Mouse (Mus musculus): ENCODE measurements around the gene Stk10. TPM values are rescaled to one million over a fixed set of nuclear protein-coding genes. Genes with fewer than 3 reads are reported as not detected.

The Stk10 gene
- polyA plus RNA-seq, 1 experiment from 2014 or later: 2.0 TPM

DNA sequence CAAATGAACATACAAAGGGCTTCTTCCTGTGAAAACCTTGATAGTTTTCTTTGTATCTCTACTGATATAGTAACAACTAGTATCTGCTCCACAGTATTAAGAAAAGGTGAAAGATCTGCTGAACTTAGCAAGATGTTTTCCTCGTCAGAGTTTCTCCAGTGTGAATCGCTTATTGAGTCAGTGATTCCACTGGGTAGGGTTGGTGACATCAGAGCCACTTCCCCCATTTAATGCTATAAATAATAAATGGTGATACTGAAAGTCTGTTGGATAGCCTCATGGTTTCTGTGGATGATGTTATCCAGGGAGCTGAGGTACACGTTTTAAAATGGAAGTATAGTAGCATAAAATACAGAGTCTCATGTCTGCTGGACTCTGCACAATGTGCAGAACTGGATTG is 110.9 kb downstream of the Stk10 start:
- Histone ChIP-seq H3K4me3 (ENCODE audit: low read depth, low read length) (peak overlapping the region; percentile 96), H3K9ac (ENCODE audit: low read length) (peak overlapping the region; percentile 98; the same call in 1 of the 2 replicates), H3K36me3 (ENCODE audit: control insufficient read depth, insufficient read depth, low read length) (no peaks in the 10 kb centered on the region), H3K4me1 (ENCODE audit: control insufficient read depth, insufficient read depth, low read length) (peaks cover 9% of the 10 kb centered on the region), H3K27ac (replicated peaks; ENCODE audit: low read depth, low read length) (peak overlapping the region; percentile 96; the same call in 1 of the 2 replicates), H3K4me2 (ENCODE audit: low read depth, severe bottlenecking) (peak overlapping the region; percentile 79), H3K27me3 (ENCODE audit: control insufficient read depth, insufficient read depth, low read length) (no peaks in the 10 kb centered on the region), H3K9me3 (ENCODE audit: control insufficient read depth, low read length) (no peaks in the 10 kb centered on the region)
- DNase-seq (ENCODE audit: low spot score): no peak
- 53% methylated on average over 3 of the region's 3 CpGs for WGBS
- ATAC-seq (ENCODE audit: insufficient number of reproducible peaks, low FRiP score, low TSS enrichment, low read depth): no peak

DNA sequence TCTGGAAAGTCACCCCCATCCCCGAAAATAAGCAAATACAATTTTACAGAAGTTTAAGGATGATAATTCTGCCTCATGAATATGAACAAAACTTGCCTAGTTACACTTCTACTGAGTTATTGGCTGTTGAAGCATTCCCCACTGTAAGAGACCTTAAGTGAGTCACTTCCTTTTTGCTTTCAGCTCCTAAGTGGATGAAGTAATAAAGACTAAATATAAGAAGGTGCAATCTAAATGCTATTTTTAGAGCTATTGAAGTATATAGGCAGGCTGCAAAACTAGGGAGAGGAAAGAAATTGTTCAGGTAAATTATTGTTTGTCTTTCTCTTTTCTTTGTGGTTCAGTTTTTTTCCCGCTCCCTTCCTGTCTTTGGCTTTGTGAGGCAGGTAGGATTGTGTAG is 114.2 kb downstream of the Stk10 start:
- no peak overlapping the region for H3K9ac ChIP-seq (ENCODE audit: low read length)
- H3K27me3 ChIP-seq (ENCODE audit: control insufficient read depth, insufficient read depth, low read length): no peaks in the 10 kb centered on the region
- H3K4me3 ChIP-seq (ENCODE audit: low read depth, low read length): no peak overlapping the region
- H3K4me2 ChIP-seq (ENCODE audit: low read depth, severe bottlenecking): no peak overlapping the region
- ATAC-seq (ENCODE audit: insufficient number of reproducible peaks, low FRiP score, low TSS enrichment, low read depth) (no peak), DNase-seq (ENCODE audit: low spot score) (no peak)
- H3K4me1 ChIP-seq (ENCODE audit: control insufficient read depth, insufficient read depth, low read length): peaks cover 6% of the 10 kb centered on the region; the same call in 1 of the 2 replicates
- no peaks in the 10 kb centered on the region for H3K9me3 ChIP-seq (ENCODE audit: control insufficient read depth, low read length)
- H3K27ac ChIP-seq (replicated peaks; ENCODE audit: low read depth, low read length): no peak overlapping the region
- 87% methylated on average over 2 of the region's 2 CpGs for WGBS
- H3K36me3 ChIP-seq (ENCODE audit: control insufficient read depth, insufficient read depth, low read length): no peaks in the 10 kb centered on the region

DNA sequence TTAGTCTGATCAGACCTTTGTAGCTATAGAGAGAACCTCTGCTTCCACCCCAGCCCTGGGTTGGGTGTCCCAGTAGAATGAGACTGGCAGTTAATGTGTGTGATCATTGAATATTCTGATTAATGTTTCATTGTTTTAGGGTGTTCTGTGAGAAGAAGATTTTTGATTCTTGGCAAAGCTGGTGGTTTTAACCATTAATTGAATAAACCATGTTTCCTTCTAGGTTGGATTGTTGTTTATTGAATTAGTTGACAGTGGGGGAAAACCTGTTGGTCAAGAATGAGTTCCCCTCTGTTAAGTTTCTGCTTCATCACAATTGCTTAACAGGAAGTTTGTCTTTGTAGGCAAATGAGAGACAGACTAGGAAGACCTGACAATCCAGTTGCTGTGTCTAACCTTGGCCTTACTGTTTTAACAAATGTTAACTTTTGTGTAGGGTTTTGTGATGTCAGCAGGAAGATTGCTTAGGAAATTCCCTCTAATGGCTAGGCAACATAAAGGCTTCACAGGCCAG is 117.2 kb downstream of the Stk10 start:
- no peak overlapping the region for H3K9ac ChIP-seq (ENCODE audit: low read length)
- H3K27ac ChIP-seq (replicated peaks; ENCODE audit: low read depth, low read length): no peak overlapping the region
- H3K4me3 ChIP-seq (ENCODE audit: low read depth, low read length): no peak overlapping the region
- ATAC-seq (ENCODE audit: insufficient number of reproducible peaks, low FRiP score, low TSS enrichment, low read depth) (no peak), DNase-seq (ENCODE audit: low spot score) (no peak)
- H3K27me3 ChIP-seq (ENCODE audit: control insufficient read depth, insufficient read depth, low read length): no peaks in the 10 kb centered on the region
- H3K9me3 ChIP-seq (ENCODE audit: control insufficient read depth, low read length): no peaks in the 10 kb centered on the region
- no peaks in the 10 kb centered on the region for H3K4me1 ChIP-seq (ENCODE audit: control insufficient read depth, insufficient read depth, low read length)
- no peak overlapping the region for H3K4me2 ChIP-seq (ENCODE audit: low read depth, severe bottlenecking)
- H3K36me3 ChIP-seq (ENCODE audit: control insufficient read depth, insufficient read depth, low read length): no peaks in the 10 kb centered on the region

DNA sequence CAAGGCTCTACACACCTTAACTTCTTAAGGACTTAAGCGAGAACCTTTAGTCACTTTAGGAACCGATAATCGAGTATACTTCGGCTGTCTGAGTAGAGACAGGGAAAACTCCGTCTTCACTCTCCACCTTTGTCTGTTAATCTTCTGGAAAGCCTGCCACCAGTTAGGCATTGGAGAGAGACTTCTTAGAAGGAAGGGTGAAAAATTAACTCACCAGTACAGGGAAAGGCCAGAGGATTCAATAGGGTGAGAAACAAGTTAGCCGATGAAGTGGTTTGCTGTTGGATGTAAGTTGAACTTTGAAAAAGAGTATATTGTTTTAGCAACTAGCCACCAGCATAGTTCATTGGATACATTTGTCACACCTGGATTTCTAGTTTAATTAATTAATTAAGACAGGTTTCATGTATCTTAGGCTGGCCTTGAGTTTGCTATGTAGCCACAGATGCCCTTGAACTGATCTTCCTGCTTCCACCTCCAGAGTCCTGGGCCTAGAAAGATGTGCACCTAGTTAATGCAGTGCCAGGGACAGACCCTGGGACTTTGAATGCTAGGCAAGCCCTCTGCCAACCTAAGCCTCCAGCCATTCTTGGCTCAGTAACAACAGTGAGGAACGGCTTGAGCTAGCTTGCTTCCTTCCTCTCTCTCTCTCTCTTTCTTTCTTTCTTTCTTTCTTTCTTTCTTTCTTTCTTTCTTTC is 117.9 kb downstream of the Stk10 start:
- no peak overlapping the region for H3K4me2 ChIP-seq (ENCODE audit: low read depth, severe bottlenecking)
- H3K9ac ChIP-seq (ENCODE audit: low read length): no peak overlapping the region
- no peak for DNase-seq (ENCODE audit: low spot score)
- no peaks in the 10 kb centered on the region for H3K36me3 ChIP-seq (ENCODE audit: control insufficient read depth, insufficient read depth, low read length)
- H3K4me3 ChIP-seq (ENCODE audit: low read depth, low read length): no peak overlapping the region
- no peaks in the 10 kb centered on the region for H3K9me3 ChIP-seq (ENCODE audit: control insufficient read depth, low read length)
- WGBS: 94% methylated on average over 7 of the region's 7 CpGs
- H3K4me1 ChIP-seq (ENCODE audit: control insufficient read depth, insufficient read depth, low read length): no peaks in the 10 kb centered on the region
- H3K27me3 ChIP-seq (ENCODE audit: control insufficient read depth, insufficient read depth, low read length): no peaks in the 10 kb centered on the region
- ATAC-seq (ENCODE audit: insufficient number of reproducible peaks, low FRiP score, low TSS enrichment, low read depth): no peak
- no peak overlapping the region for H3K27ac ChIP-seq (replicated peaks; ENCODE audit: low read depth, low read length)

DNA sequence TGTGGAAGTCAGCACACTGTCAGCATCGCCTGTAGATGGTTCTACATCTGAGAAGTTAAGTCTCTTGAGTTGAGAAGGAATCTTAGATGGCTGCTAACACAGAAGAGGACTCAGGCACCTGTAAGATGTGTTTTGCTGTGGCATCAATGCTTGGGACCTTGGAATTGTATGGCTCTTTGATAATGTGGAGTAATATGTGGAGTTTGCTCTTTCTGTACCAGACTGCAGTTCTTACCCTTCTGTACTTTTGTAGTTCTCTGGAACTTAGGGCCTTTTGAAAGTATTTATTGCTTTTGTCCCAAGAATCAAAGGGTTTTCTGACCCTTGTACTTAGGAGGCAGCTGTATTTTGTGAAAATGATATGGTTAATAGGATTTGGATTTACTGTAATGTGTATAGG is 118.6 kb downstream of the Stk10 start:
- H3K4me1 ChIP-seq (ENCODE audit: control insufficient read depth, insufficient read depth, low read length): no peaks in the 10 kb centered on the region
- no peak overlapping the region for H3K27ac ChIP-seq (replicated peaks; ENCODE audit: low read depth, low read length)
- H3K9ac ChIP-seq (ENCODE audit: low read length): no peak overlapping the region
- DNase-seq (ENCODE audit: low spot score) (no peak), ATAC-seq (ENCODE audit: insufficient number of reproducible peaks, low FRiP score, low TSS enrichment, low read depth) (no peak)
- H3K4me3 ChIP-seq (ENCODE audit: low read depth, low read length): no peak overlapping the region
- H3K27me3 ChIP-seq (ENCODE audit: control insufficient read depth, insufficient read depth, low read length): no peaks in the 10 kb centered on the region
- 79% methylated on average over 1 of the region's 1 CpGs for WGBS
- H3K4me2 ChIP-seq (ENCODE audit: low read depth, severe bottlenecking): no peak overlapping the region
- no peaks in the 10 kb centered on the region for H3K9me3 ChIP-seq (ENCODE audit: control insufficient read depth, low read length)
- no peaks in the 10 kb centered on the region for H3K36me3 ChIP-seq (ENCODE audit: control insufficient read depth, insufficient read depth, low read length)

DNA sequence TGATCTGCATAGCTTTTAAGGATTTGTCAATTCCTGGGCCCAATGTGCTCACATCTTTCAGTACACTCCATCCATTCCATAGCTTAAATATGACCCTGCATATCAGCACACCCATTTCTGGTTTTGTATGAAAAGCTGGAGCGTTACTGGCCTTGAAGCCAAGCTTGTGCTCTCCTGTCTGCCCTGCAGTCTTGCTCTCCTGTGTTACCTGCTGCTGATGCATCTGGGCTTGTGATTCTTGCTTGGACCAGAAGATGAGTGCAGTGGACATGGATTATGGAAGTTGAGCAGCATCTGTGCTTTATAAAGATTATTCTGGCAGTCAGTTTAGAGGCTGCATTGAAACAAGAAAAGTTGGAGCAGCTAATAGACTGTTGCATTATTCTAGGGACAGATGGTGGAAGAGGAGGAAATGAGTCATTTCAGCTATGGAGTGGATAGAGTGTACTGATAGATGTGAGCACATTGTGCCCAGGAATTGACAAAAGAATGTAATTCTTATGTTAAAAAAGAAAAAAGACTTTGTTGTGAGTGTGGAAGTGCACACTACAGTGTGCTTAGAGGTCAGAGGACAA is 129.1 kb downstream of the Stk10 start:
- H3K4me3 ChIP-seq (ENCODE audit: low read depth, low read length): no peak overlapping the region
- 92% methylated on average over 1 of the region's 1 CpGs for WGBS
- no peak overlapping the region for H3K4me2 ChIP-seq (ENCODE audit: low read depth, severe bottlenecking)
- DNase-seq (ENCODE audit: low spot score): no peak
- no peak overlapping the region for H3K9ac ChIP-seq (ENCODE audit: low read length)
- no peaks in the 10 kb centered on the region for H3K9me3 ChIP-seq (ENCODE audit: control insufficient read depth, low read length)
- no peak overlapping the region for H3K27ac ChIP-seq (replicated peaks; ENCODE audit: low read depth, low read length)
- H3K4me1 ChIP-seq (ENCODE audit: control insufficient read depth, insufficient read depth, low read length): 0 out of 2 replicates have a peak, but pooled peaks cover 2% of the 10 kb centered on the region
- no peaks in the 10 kb centered on the region for H3K27me3 ChIP-seq (ENCODE audit: control insufficient read depth, insufficient read depth, low read length)
- no peaks in the 10 kb centered on the region for H3K36me3 ChIP-seq (ENCODE audit: control insufficient read depth, insufficient read depth, low read length)
- no peak for ATAC-seq (ENCODE audit: insufficient number of reproducible peaks, low FRiP score, low TSS enrichment, low read depth)

DNA sequence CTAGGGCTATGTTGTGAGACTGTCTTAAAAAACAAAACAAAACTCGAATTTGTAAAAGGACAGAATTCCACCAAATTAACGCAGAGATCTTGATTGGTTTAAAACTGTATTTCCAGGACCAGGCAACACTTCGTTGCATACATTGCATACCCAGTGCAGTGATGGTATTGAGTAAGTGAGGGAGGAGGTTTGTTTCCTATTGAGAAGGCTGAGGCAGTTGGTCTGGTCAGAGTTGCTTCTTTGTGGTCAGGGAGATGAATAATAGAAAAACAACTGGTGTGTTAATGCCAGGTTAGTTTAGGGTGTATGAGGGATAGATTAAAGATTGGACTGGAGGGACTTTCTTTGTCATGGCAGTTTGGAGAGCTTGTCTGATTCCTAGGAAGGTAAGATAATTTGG is 132.5 kb downstream of the Stk10 start:
- WGBS: 92% methylated on average over 3 of the region's 3 CpGs
- Histone ChIP-seq H3K9me3 (ENCODE audit: control insufficient read depth, low read length) (no peaks in the 10 kb centered on the region), H3K9ac (ENCODE audit: low read length) (no peak overlapping the region), H3K36me3 (ENCODE audit: control insufficient read depth, insufficient read depth, low read length) (no peaks in the 10 kb centered on the region), H3K4me2 (ENCODE audit: low read depth, severe bottlenecking) (no peak overlapping the region), H3K27me3 (ENCODE audit: control insufficient read depth, insufficient read depth, low read length) (no peaks in the 10 kb centered on the region), H3K4me1 (ENCODE audit: control insufficient read depth, insufficient read depth, low read length) (0 out of 2 replicates have a peak, but pooled peaks cover 2% of the 10 kb centered on the region), H3K27ac (replicated peaks; ENCODE audit: low read depth, low read length) (no peak overlapping the region), H3K4me3 (ENCODE audit: low read depth, low read length) (no peak overlapping the region)
- DNase-seq (ENCODE audit: low spot score) (no peak), ATAC-seq (ENCODE audit: insufficient number of reproducible peaks, low FRiP score, low TSS enrichment, low read depth) (no peak)

DNA sequence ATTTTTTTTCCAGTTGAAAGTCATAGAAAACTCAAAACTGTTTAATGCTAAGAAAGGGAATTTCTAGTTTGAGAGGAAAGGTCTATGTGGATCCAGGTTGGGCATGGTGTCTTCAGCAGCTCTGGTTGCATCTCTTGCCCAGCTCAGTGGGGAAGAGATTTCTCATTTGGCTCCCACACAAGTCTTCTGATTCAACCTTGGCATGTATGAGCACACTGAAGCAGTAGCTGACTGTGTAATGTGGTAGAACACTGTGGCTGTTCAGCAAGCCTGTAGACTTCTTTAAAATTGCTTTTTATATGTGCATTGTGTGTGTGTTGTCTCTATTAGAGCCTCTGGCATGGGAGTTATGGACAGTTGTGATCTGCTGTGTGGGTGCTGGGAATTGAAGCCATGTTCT is 133.9 kb downstream of the Stk10 start:
- H3K36me3 ChIP-seq (ENCODE audit: control insufficient read depth, insufficient read depth, low read length): no peaks in the 10 kb centered on the region
- no peaks in the 10 kb centered on the region for H3K9me3 ChIP-seq (ENCODE audit: control insufficient read depth, low read length)
- H3K4me3 ChIP-seq (ENCODE audit: low read depth, low read length): no peak overlapping the region
- H3K27ac ChIP-seq (replicated peaks; ENCODE audit: low read depth, low read length): no peak overlapping the region
- no peak overlapping the region for H3K4me2 ChIP-seq (ENCODE audit: low read depth, severe bottlenecking)
- H3K27me3 ChIP-seq (ENCODE audit: control insufficient read depth, insufficient read depth, low read length): no peaks in the 10 kb centered on the region
- no peak for DNase-seq (ENCODE audit: low spot score)
- ATAC-seq (ENCODE audit: insufficient number of reproducible peaks, low FRiP score, low TSS enrichment, low read depth): no peak
- H3K9ac ChIP-seq (ENCODE audit: low read length): no peak overlapping the region
- 0 out of 2 replicates have a peak, but pooled peaks cover 2% of the 10 kb centered on the region for H3K4me1 ChIP-seq (ENCODE audit: control insufficient read depth, insufficient read depth, low read length)
